Mouse (Mus musculus) olfactory bulb, adult 2 months (tissue): Measurements from ENCODE around the gene Kctd2. TPM values are rescaled to one million over a fixed set of nuclear protein-coding genes. Genes with fewer than 3 reads are reported as not detected.

Experiments
- H3K27ac ChIP-seq: fragments of 200-500 bp; 2 replicates; pipeline ENCODE4 v1.5.1; 2012; ENCODE audit warnings: low read depth, low read length; ENCODE audit not compliant: insufficient read depth
- H3K4me1 ChIP-seq: fragments of 200-500 bp; 2 replicates; pipeline ENCODE4 v1.6.1; 2012; ENCODE audit warnings: low read length; ENCODE audit not compliant: control insufficient read depth, insufficient read depth
- H3K4me3 ChIP-seq: fragments of 200-500 bp; 2 replicates; pipeline ENCODE4 v1.5.1; 2012; ENCODE audit warnings: mild to moderate bottlenecking, low read depth, low read length, moderate library complexity; ENCODE audit not compliant: insufficient read depth
- CTCF ChIP-seq: fragments of 200-500 bp; IDR thresholded peaks from 2 replicates; pipeline ENCODE4 v1.5.1; 2012; ENCODE audit warnings: low read depth, mild to moderate bottlenecking, low read length, moderate library complexity; ENCODE audit not compliant: insufficient read depth
- POLR2A ChIP-seq: fragments of 200-500 bp; IDR thresholded peaks from 2 replicates; pipeline ENCODE4 v1.6.1; 2012; ENCODE audit warnings: mild to moderate bottlenecking, low read depth, low read length, moderate library complexity; ENCODE audit not compliant: insufficient read depth
- WGBS: fragments of 180-500 bp; shearing (Covaris S2); methylation state at CpG from one replicate; pipeline ENCODE4 v1.1.7; 2018; 5-methylcytosine and 5-hydroxymethylcytosine counted together
- polyA plus RNA-seq: library from polyadenylated mRNA; stranded (reverse); fragments of >200 nt; gene quantifications from 2 replicates; pipeline ENCODE4 v1.2.4, GENCODE M21; 2012; ENCODE audit warnings: low replicate concordance; ENCODE audit not compliant: missing spikeins, insufficient read depth, insufficient read length

Gene Kctd2
- not detected in 2 replicates for polyA plus RNA-seq

DNA sequence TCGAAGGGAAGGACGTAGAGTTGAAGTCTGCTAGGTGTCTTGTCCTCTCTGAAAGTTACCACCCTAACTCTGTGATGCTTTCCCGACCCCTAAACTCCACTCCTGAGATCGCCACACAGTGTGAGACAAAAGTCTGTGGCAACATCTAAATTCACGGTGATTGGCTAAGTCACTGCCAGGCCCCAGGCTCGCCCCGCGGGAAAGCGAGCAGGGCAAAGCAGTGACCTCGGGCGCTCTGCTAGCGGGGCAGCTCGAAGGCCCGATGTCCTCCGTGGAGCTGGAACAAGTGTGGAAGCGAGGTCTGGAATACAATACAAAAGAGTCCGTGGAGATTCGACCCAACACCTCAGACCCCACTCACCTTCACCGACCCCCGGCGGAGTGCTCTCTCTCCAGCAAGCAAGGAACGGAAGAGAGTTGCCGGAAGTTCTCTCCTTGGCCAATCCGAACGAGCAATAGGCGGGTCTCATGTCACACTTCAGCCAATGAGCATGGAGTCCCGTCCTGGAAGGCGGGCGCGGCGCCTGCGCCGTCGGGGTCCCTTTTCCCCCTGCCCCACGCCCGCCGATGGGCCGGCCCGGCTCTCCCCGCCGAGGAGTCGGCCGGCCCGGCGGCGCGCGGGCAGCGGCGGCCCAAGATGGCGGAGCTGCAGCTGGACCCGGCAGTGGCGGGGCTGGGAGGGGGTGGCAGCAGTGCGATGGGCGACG is at the start of gene Kctd2, which contains the start of gene Atp5h:
Kctd2 (plus strand) TSS at position 598 of the 707 bp plus-strand sequence.
Atp5h (minus strand) TSS at position 432 of the 707 bp plus-strand sequence.
- WGBS, result under 1% methylated on average over 56 of the region's 56 CpGs
- Histone ChIP-seq H3K27ac (peak within 1 kb of the TSS; percentile 72), H3K4me1 (peaks cover 12% of the 10 kb centered on the region), H3K4me3 (peak within 1 kb of the TSS; percentile 90)
- TF ChIP-seq POLR2A (peak; percentile 81), CTCF (no peak)

DNA sequence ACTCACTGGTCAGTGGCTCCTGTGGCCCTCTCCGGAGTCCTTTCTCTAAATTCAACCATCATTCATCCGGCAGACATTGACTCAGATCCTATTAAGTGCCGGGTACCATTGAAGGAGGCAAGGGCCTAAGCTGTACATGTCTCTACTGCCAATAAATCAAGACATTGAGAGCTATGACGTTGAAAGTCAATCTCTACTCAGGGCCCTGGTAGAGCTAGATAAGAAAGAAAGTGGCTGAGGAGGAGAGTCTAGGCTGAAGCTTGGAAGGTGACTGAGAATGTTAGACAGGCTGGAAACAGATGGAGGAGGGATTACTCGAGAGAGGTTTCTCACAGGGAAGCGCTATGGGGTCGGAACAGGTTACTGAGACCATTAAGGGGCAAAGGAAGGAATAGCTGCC is 49.6 kb upstream of the Kctd2 start:
- TF ChIP-seq CTCF, result no peak
- TF ChIP-seq POLR2A, result no peak
- 69% methylated on average over 7 of the region's 7 CpGs for WGBS
- H3K27ac ChIP-seq, result no peak overlapping the region
- H3K4me3 ChIP-seq, result no peak overlapping the region
- H3K4me1 ChIP-seq, result peaks cover 30% of the 10 kb centered on the region

- H3K27ac ChIP-seq, result no peak overlapping the region
- no peak overlapping the region for H3K4me3 ChIP-seq
- peaks cover 24% of the 10 kb centered on the region for H3K4me1 ChIP-seq
- WGBS, result 84% methylated on average over 8 of the region's 8 CpGs
- TF ChIP-seq CTCF (no peak), POLR2A (no peak)
Measured at GRCm38 (mm10) chr11:115371354-115371753, 48.6 kb upstream of the Kctd2 start.

GRCm38 (mm10) chr11:115372015-115372414 is 47.9 kb upstream of the Kctd2 start:
- WGBS, result 87% methylated on average over 1 of the region's 1 CpGs
- no peak overlapping the region for H3K4me3 ChIP-seq
- peaks cover 17% of the 10 kb centered on the region for H3K4me1 ChIP-seq
- no peak overlapping the region for H3K27ac ChIP-seq
- TF ChIP-seq CTCF, result no peak
- no peak for TF ChIP-seq POLR2A

GRCm38 (mm10) chr11:115372737-115373136 is 47.2 kb upstream of the Kctd2 start:
- H3K27ac ChIP-seq, result no peak overlapping the region
- no peak overlapping the region for H3K4me3 ChIP-seq
- no peak for TF ChIP-seq CTCF
- no peak for TF ChIP-seq POLR2A
- 52% methylated on average over 2 of the region's 2 CpGs for WGBS
- H3K4me1 ChIP-seq, result peaks cover 15% of the 10 kb centered on the region

- TF ChIP-seq CTCF, result no peak
- TF ChIP-seq POLR2A, result peak; percentile 40; the same call in 1 of the 2 replicates
- WGBS, result 1% methylated on average over 30 of the region's 30 CpGs
- Histone ChIP-seq H3K4me3 (peak overlapping the region; percentile 50), H3K4me1 (peaks cover 14% of the 10 kb centered on the region), H3K27ac (peak overlapping the region; percentile 61)
Measured at GRCm38 (mm10) chr11:115373805-115374694, 45.9 kb upstream of the Kctd2 start.

GRCm38 (mm10) chr11:115374695-115375425 is 45.1 kb upstream of the Kctd2 start:
- TF ChIP-seq CTCF (no peak), POLR2A (no peak)
- Histone ChIP-seq H3K4me3 (peak overlapping the region; percentile 50; the same call in 1 of the 2 replicates), H3K4me1 (peaks cover 14% of the 10 kb centered on the region), H3K27ac (peak overlapping the region; percentile 61)
- WGBS, result 55% methylated on average over 12 of the region's 12 CpGs

GRCm38 (mm10) chr11:115376722-115377121 is 43.2 kb upstream of the Kctd2 start:
- TF ChIP-seq POLR2A (no peak), CTCF (no peak)
- peaks cover 14% of the 10 kb centered on the region for H3K4me1 ChIP-seq
- no peak overlapping the region for H3K27ac ChIP-seq
- 60% methylated on average over 7 of the region's 7 CpGs for WGBS
- H3K4me3 ChIP-seq, result no peak overlapping the region
